Mouse (Mus musculus) brain, adult 10 weeks (tissue): ENCODE data around the gene Prelid3b. TPM values are rescaled to one million over a fixed set of nuclear protein-coding genes. Genes with fewer than 3 reads are reported as not detected.

ENCODE experiments used
- polyA plus RNA-seq: library from polyadenylated mRNA; stranded (reverse); fragments of 350-450 nt; fragmentation: Illumina TruSeq; extraction: RNeasy Lipid Tissue Mini Kit (QIAGEN cat#74804); gene quantifications from one replicate; pipeline ENCODE4 v1.2.3, GENCODE M21; 2015; ENCODE audit warnings: low read depth, low replicate concordance

Prelid3b gene
- polyA plus RNA-seq = 90.7 TPM

DNA sequence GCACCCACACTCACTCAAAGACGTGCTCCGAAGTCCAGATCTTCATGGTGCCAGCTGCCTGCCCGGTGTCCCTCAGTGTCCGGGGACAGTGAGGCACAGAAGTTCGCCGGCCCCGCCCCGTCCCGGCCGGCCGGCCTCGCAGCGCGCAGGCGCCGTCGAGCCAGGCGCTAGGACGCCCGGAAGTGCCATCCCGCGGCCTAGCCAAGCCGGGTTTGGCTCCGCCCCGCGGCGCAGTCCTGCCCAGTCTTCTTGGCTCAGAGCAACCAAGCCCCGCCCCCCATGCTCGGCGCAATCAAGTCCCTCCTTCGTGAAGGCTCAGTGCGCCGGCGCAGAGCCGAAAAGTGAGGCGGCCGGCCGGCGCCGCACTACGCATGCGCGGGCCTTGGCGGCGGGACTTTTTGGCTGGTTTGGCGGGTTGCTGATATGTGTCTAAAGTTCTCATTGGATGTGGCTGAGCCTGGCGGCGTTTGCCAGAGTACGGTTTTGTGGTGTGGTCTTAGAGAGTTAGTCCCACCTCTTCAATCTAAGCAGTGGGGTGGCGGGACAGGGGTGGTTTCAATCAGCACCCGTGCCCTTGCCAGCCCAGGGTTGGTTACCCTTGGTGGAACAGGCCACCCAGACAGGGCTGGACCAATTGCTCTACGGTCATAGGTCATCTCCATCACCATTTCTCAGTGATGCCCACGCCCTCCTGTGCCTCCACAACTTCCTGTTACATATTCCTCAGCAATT is at the start of gene Prelid3b:
TSS of gene Prelid3b (minus strand) at position 264 of the 732 bp plus-strand sequence.

DNA sequence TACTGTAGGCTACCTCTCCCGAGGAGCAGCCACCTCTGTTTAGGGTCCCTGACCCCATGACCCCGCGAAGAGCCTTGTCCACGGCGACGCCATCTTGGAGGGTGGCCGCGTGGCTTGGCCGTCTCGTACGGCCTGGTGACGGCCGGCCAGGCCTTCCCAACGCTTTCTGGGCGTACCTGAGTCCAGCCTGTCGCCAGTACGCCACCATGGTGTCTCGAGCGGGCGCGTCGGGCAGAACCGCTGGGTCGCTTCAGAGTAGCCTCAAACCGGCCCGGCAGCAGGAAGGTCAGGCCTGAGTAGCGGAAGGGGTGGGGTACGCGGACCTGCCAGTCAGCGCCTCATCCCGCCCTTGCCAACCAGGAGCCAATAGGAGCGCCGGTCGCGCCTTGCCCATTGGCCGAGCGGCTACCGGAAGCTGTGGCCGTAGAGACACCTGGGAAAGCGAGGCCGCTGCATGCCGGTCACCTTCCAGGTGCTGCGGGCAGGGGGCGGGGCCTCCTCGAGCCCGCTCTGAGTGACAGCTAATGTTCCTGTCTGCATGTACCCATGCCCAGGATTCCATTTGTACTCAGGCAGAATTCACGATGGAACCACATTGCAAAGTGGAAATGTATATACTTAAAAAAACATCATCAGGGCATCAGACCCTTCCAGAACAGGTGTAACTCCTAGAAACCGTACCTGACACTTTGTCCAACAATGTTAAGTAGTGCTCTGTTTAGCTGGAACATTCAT is 8.9 kb downstream of the Prelid3b start, which contains the start of gene Atp5e:
TSS of gene Atp5e (minus strand) at position 317 of the 735 bp plus-strand sequence.

DNA sequence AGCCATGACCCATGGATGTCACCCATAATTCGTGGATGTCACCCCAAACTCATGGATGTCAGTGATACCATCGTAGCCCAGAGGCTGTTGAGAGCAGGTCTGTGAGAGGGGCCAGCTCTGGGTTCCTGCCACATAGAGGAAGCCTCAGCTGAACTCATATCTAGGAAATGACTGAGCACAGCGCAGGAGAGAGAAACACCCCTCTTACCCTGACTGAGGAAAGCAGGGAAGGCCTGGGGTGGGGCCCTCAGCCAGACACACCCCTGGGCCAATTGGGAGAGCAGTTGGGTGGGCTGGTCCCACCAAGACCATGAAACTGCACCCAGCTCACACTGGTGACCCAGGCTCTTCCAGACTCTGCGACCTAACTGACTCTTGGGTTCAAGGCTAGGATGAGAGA is 22.5 kb downstream of the Prelid3b start, which contains the start of gene Tubb1:
TSS of gene Tubb1 (plus strand) at position 343 of the 400 bp plus-strand sequence.

DNA sequence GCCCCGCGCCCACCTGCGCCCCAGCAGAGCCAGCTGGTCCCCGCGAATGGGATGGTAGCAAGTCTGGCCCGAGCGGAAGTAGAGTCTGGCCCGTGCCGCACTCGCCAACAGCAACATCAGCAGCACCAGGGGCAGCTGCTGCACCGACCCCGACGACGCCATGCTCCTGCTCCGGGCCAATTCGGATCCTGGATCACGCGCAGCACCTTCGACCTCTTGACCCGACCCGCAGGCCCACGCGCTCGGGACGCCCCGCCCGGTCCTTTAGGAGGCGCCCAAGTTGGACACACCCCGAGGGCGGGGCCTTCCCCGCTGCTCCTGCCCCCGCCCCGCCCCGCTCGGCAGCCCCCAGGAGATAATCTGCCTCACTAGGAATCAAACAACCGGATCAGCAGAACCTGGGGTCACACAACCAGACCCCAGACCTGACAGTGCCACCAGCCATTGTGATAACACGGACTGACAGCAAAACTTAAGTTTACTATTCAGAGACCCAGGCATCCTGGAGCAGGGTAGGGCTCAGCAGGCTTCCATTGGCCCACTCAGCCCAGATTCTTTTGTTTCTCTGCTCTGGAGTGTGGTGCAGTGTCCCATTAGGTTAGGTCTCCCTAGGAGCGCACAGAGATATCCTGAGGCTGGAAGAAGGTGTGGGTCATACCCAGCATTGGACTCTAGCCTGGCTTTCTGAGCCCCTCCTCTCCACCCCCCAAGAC is 34.0 kb downstream of the Prelid3b start, which contains the start of gene Ctsz:
TSS of gene Ctsz (minus strand) at position 303 of the 713 bp plus-strand sequence.

DNA sequence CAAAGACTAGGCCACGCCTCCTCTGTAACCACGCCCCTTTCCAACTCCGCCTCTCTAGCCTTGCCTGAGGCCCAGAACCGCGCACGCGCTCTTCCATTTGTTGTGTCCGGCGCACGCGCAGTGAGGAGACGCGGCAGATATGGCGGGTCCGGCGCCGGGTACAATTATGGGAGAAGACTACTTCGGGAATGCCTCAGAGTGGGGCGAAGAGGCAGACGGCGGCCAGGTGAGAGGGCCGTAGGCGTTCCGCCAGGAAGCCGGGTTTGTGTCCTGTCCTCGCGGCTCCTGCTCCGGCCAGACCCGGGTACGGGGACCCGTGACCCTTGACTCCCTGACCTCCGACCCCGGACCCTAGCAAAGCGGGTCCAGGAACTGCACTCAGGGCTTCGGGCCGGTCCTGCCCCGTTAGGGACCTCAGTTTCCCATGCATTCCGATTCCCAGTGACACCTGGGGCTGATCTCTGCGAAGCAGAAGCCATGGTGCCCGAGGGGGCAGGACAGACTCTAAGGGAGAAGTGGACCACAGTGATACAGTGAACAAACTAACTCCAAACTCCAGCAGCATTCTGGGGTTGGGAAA is 57.1 kb downstream of the Prelid3b start, which contains the start of gene Nelfcd:
TSS of gene Nelfcd (plus strand) at position 74 of the 580 bp plus-strand sequence.

Other genes starting within 250 kb of the Prelid3b start
- gene Gnas, start 188.8 kb downstream of the Prelid3b start, polyA plus RNA-seq = 1,859 TPM
- not detected for gene Gm20721, start 126.4 kb downstream of the Prelid3b start, polyA plus RNA-seq
- 49.5 TPM for gene Nelfcd, start 57.3 kb downstream of the Prelid3b start, polyA plus RNA-seq
- gene Ctsz, start 34.0 kb downstream of the Prelid3b start, polyA plus RNA-seq = 52.0 TPM
- not detected for gene Tubb1, start 22.4 kb downstream of the Prelid3b start, polyA plus RNA-seq
- 762 TPM for gene Atp5e, start 9.0 kb downstream of the Prelid3b start, polyA plus RNA-seq
- gene Zfp831, start 170.5 kb upstream of the Prelid3b start, polyA plus RNA-seq = 6.0 TPM